Mouse (Mus musculus) stomach, adult 2 months (tissue): Measurements from ENCODE around the gene Syndig1l. TPM values are rescaled to one million over a fixed set of nuclear protein-coding genes. Genes with fewer than 3 reads are reported as not detected.

ENCODE experiments used
- polyA plus RNA-seq: library from polyadenylated mRNA; depleted of rRNA; stranded (reverse); fragments of >200 nt; gene quantifications from 2 replicates; pipeline ENCODE4 v1.2.3, GENCODE M21; 2012; rRNA removed

The Syndig1l gene
- polyA plus RNA-seq: not detected in 2 replicates

GRCm38 (mm10) chr12:84698319-84699081 lies at the start of gene Syndig1l:
Gene Syndig1l (minus strand): TSS chr12:84698831.

GRCm38 (mm10) chr12:84640654-84641053 lies 58.0 kb downstream of the Syndig1l start, which contains the start of gene Vrtn:
Gene Vrtn (plus strand): TSS chr12:84641019.

Other genes with a start within 250 kb of the Syndig1l start
- gene Aldh6a1, start 247.8 kb downstream of the Syndig1l start, polyA plus RNA-seq: 4.3 and 6.6 TPM in 2 replicates
- gene Lin52, start 247.4 kb downstream of the Syndig1l start, polyA plus RNA-seq: 1.6 and 2.8 TPM in 2 replicates
- not detected in 2 replicates for gene Vsx2, start 129.1 kb downstream of the Syndig1l start, polyA plus RNA-seq
- gene Abcd4, start 81.4 kb downstream of the Syndig1l start, polyA plus RNA-seq: 12.8 and 14.0 TPM in 2 replicates
- not detected in 2 replicates for gene Vrtn, start 57.8 kb downstream of the Syndig1l start, polyA plus RNA-seq
- 47.4 and 53.2 TPM in 2 replicates for gene Npc2, start 74.3 kb upstream of the Syndig1l start, polyA plus RNA-seq
- gene Isca2, start 74.4 kb upstream of the Syndig1l start, polyA plus RNA-seq: 14.3 and 14.4 TPM in 2 replicates
- gene Ltbp2, start 177.7 kb upstream of the Syndig1l start, polyA plus RNA-seq: 0.43 and 2.7 TPM in 2 replicates